Mouse (Mus musculus) heart, adult 11 months (tissue): Measurements from ENCODE around the gene Flt3l.
"Not testable (repeated sequence)": the region's sequence is repeated elsewhere in the genome, so short reads cannot be mapped to it uniquely, and the experiment has no call there.

ENCODE experiments used
- DNase-seq: peaks from one replicate; pipeline ENCODE4 v3.0.0; 2022

Flt3l gene

DNA sequence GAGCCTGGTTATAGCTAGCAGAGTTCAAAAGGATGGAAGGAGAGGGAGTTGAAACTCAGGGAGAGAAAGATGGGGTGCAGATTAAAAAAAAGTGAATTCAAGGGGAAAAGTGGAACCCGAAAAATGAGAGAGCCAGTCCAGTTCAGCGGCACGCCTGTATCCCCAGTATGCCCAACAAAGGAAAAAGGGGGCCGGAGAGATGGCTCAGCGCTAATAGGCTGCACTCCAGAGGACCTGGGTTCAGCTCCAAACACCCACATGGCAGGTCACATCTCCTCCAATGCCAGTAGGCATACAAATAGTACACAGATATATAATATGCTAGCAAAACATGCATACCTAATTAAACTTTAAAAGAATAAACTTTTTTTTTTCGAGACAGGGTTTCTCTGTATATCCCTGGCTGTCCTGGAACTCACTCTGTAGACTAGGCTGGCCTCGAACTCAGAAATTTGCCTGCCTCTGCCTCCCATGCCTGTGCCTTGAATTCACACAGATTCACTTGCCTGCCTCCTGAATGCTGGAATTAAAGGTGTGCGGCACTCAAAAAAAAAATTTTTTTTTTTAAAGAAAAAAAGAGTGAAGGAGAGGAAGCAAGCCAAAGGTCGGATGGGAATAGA lies 26.9 kb upstream of the Flt3l start:
- no peak for DNase-seq

DNA sequence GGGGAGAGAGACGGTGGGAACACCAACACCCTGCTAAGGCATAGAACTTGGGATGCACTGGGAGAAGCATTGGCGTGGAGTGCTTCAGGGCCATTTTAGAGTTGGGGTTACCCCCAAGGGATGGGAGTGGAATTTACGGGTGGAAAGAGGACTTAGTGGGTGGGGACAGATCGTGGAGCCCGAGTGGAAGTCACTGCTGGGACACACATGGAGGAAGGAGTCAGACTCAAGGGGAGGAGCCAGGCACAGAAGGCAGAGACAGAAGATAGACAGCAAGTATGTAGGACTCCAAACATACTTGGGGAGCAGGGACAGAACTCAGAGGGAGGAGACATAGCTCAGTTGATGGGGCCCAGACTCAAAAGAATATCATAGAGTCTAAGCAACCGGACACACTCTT lies 26.3 kb upstream of the Flt3l start:
- no peak for DNase-seq

- DNase-seq: peak; percentile 98
These were observed 25.6 kb upstream of the Flt3l start for GRCm38 (mm10) chr7:45161612-45162473.

GRCm38 (mm10) chr7:45160866-45161265 lies 24.6 kb upstream of the Flt3l start:
- no peak for DNase-seq

DNA sequence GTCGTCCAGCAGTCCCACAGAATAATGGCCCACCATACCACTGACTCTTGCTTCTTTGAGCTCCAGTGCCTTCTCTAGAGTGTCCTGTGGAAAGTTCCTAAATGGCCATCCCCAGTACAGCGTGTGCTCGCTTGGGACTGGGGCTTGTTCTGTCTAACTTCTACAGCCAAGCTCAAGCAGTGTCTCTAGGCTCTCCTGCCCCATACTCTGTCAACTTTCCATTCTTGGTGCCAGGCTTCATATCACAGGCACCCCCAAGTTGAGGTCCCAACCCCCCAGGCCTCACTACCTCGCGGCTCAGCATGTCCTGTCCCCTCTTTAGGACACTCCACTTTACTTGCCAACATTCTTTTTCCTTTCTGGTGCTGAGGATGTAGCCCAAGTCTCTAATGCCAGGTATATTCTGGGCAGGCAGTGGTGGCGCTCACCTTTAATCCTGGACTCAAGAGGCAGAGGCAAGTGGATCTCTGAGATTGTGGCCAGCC lies 24.1 kb upstream of the Flt3l start:
- DNase-seq: peak; percentile 93

GRCm38 (mm10) chr7:45158991-45159390 lies 22.8 kb upstream of the Flt3l start:
- DNase-seq: no peak

- DNase-seq: no peak
These were observed 21.2 kb upstream of the Flt3l start for GRCm38 (mm10) chr7:45157459-45157858.

GRCm38 (mm10) chr7:45156206-45156605 lies 20.0 kb upstream of the Flt3l start:
- DNase-seq: no peak

DNA sequence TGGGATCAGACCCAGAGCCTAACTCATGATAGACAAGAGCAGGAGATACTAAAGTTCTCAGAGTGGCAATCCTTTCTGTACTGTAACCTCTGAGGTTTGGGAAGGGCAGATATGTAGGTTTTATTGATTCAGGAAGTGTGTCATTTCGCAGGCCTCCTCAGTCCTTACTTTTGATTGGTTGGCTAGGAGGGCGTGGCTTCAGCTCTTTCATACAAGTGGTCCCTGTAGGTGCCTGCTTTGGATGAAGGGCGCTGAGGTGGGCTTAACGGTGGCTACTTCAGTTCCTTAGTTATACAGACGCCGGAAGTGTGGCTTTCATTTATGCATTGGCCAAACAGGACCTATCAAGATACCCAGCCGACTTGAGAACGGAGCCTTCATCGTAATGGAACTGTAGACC lies 19.4 kb upstream of the Flt3l start:
- DNase-seq: no peak

DNA sequence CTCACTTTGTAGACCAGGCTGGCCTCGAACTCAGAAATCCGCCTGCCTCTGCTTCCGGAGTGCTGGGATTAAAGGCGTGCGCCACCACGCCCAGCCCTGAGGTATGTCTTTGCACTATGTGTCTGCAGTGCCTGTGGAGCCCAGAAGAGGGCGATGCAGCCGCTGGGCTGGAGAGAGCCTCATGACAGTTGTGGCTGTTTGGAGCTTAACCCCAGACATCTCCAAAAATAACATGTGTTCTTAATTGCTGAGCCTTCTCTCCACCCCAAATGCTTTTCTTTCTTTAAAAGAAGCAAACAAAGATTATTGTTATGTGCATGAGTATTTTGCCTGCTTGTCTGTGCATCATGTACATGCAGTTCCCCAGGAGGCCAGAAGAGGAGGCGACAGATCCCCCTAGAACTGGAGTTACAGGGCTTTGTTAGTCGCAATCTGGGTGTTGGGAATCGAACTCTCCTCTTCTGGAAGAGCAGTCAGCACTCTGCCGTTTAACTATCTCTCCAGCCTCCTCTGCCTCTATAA lies 18.8 kb upstream of the Flt3l start:
- DNase-seq: peak; percentile 96

- DNase-seq: peak; percentile 100
These were observed 18.1 kb upstream of the Flt3l start, which contains the start of the genes Pih1d1 and Aldh16a1 for GRCm38 (mm10) chr7:45154096-45154992. TSS of gene Pih1d1 (plus strand) at chr7:45154303. TSS of gene Aldh16a1 (minus strand) at chr7:45154584.

- no peak for DNase-seq
These were observed 17.4 kb upstream of the Flt3l start for GRCm38 (mm10) chr7:45153586-45153985.

GRCm38 (mm10) chr7:45153052-45153451 lies 16.8 kb upstream of the Flt3l start:
- not testable (repeated sequence) for DNase-seq

DNA sequence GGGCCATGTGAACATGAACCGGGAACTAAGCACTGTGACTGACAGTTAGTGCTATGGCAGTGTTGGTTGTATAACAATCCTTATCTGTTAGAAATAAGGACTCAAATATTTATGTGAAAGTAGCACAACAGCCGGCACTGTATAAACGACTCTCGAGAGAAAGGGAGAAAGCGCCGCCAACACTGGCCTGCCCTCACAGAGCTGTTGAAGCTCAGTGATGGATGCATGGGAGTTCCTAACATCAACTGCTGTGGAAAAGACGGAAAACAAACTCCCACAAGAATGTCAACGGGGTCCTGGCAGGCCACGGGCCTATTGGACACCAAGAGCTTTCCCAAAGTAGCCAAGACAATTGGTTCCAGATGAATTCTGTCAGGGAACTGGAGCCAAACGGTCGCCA lies 15.1 kb upstream of the Flt3l start:
- DNase-seq: peak; percentile 98

GRCm38 (mm10) chr7:45150321-45150720 lies 14.1 kb upstream of the Flt3l start:
- no peak for DNase-seq

- peak; percentile 98 for DNase-seq
These were observed 13.3 kb upstream of the Flt3l start for GRCm38 (mm10) chr7:45149545-45149944.

DNA sequence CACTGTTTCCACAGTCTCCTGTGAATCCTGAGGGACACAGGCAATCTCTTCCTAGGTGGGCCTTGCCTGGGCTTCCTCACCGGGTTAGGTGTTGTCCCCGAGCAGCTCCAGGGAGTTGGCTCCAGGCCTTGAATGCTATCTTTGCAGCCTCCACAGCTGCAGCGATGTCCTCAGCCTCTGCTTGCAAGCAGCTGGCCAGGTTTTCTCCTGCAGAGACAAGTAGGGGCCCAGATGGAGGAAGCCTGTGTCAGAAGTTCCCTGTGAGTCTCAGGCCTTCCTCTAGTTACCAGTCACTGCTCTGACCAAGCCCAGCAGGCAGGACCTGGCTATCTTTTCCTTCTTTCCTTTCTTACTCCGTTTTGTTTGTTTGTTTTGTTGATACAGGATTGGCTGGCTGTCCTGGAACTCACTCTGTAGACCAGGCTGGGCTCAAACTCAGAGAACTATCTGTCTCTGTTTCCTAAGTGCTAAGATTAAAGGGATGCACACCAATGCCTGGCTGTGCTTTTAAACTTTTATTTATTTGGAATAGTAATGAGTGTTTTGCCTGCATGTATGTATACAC lies 12.4 kb upstream of the Flt3l start:
- peak; percentile 97 for DNase-seq

DNA sequence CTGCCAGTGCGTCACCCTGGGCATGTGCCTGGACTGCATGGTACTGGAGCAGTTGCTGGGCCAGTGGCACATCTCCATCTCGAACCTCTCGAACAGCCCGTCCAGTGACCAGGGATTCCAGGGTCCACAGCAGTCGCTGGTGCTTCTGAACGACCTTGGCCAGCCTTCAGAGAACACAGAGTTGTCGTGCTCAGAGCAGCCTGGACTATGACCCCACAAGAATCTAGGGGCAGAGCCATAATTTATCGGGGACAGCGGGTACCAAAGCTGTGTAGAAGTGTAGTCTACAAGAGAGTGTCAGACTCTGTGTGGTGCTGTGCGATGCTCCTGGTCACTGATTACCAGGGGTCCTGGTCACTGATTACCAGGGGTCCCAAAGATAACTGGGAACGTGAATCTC lies 11.7 kb upstream of the Flt3l start:
- no peak for DNase-seq

- no peak for DNase-seq
These were observed 11.0 kb upstream of the Flt3l start for GRCm38 (mm10) chr7:45147267-45147666.

- peak; percentile 94 for DNase-seq
These were observed 9.2 kb upstream of the Flt3l start for GRCm38 (mm10) chr7:45145460-45145859.

DNA sequence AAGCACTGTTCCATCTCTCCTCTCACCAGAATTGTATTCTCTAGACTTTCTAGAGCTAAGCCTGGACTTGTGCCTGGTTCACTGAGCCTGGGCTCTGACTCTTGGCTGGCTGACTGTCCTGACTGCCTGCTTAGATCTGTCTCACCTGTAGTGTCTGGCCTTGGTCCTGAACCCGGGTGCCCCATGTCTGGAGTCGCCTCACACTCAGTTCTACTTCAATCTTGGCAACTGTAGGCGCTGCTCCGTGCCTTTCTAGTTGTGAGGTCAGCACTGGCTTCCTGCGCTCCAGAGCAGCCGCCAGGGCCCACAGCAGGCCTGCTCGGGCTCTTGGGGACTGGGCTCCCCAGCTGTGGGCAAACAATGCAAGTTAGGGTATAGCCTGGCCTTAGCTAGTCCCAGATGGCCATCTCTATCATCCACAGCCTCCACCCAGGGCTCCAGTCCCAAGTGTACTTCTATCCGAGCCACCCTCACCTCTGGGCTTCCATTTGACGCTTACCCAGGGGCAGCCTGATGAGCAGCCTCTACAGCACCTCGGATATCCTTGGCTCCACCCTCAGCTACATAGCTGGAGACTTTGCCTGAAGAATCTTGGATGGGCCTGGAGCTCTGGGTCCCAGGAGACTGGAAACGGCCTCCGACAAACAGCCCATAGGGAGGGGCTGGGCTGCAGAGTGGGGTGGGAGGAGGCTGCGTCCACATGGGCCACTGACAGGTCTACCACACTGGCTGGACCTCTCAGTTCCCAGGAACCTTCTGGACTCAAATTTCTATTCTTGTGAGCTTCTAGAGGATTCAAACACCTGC lies 8.3 kb upstream of the Flt3l start:
- peak; percentile 97 for DNase-seq

GRCm38 (mm10) chr7:45141914-45142313 lies 5.7 kb upstream of the Flt3l start:
- DNase-seq: peak; percentile 95
